Mouse (Mus musculus) cortical plate, adult 2 months (tissue): ENCODE data around the gene Pakap.

Experiments used
- CTCF ChIP-seq: fragments of 200-500 bp; IDR thresholded peaks from 2 replicates; pipeline ENCODE4 v1.5.1; 2011; ENCODE audit warnings: mild to moderate bottlenecking, control low read depth, low read length; ENCODE audit not compliant: insufficient read depth; ENCODE audit errors: extremely low read depth
- POLR2A ChIP-seq: fragments of 200-500 bp; IDR thresholded peaks from 2 replicates; pipeline ENCODE4 v1.6.1; 2011; ENCODE audit warnings: mild to moderate bottlenecking, low read length, control low read depth; ENCODE audit not compliant: insufficient read depth; ENCODE audit errors: extremely low read depth

DNA sequence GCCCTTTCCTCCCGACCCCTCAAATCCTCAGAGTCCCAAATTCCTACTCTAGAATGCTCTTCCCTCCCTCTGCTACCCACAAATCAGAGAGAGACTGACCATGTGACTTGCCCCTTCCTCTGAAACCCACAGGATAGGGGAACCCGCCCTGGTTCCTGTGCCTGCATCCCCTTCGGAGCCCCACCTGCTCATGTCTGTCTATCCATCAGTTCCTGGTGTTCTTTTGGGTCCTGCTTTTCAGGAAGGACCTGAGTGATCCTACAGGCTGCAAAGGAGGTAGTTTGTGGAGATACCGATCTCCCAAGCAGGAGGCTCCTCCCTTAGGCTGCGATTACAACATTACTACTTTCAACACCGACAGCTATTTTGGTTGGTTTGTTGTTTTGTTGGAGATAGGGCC, 340.9 kb downstream of the Pakap start:
- no peak for TF ChIP-seq CTCF
- no peak for TF ChIP-seq POLR2A
